ENCODE assay signal across 8 mouse cellular contexts in genomic region chr11:48833078-48833730, GRCm38 (mm10). TPM values are rescaled to one million over a fixed set of nuclear protein-coding genes. Genes with fewer than 3 reads are reported as not detected.
DNase-seq lines count a peak whose midpoint lies in the region; ATAC-seq lines count a peak whose summit lies in the region.

No protein-coding gene starts in this region.

- ATAC-seq in forebrain, embryonic 15.5 days (replicated peaks), result no peak
- peak; percentile 71 for ATAC-seq in liver, embryonic 13.5 days (ENCODE audit: low read depth)
- no peak for ATAC-seq in frontal cortex, adult (ENCODE audit: low TSS enrichment)

- 44% methylated on average over 9 of the region's 9 CpGs for WGBS in forebrain, embryonic 15.5 days
- WGBS in liver, embryonic 13.5 days (ENCODE audit: insufficient replicate concordance), result 17% methylated on average over 8 of the region's 9 CpGs

- no peak overlapping the region for H3K9ac ChIP-seq in forebrain, embryonic 15.5 days (replicated peaks)
- peak overlapping the region; percentile 41; the same call in 1 of the 2 replicates for H3K9ac ChIP-seq in liver, embryonic 13.5 days

- peaks cover 16% of the 10 kb centered on the region for H3K4me1 ChIP-seq in forebrain, embryonic 15.5 days
- peaks cover 32% of the 10 kb centered on the region for H3K4me1 ChIP-seq in liver, embryonic 13.5 days (replicated peaks)

- H3K4me2 ChIP-seq in forebrain, embryonic 15.5 days (replicated peaks), result peak overlapping the region; percentile 49
- H3K4me2 ChIP-seq in liver, embryonic 13.5 days, result peak overlapping the region; percentile 77

- no peak overlapping the region for H3K27ac ChIP-seq in forebrain, embryonic 15.5 days (replicated peaks)
- peak overlapping the region; percentile 54 for H3K27ac ChIP-seq in liver, embryonic 13.5 days

- peak; percentile 79 for DNase-seq in 416B (ENCODE audit: low read depth)
- peak; percentile 47 for DNase-seq in A20 (ENCODE audit: low read depth, low spot score)
- no peak for DNase-seq in liver, embryonic 13.5 days
- DNase-seq in ovary, postnatal 14 days (ENCODE audit: low spot score), result no peak
- DNase-seq in left cerebral cortex, adult 18-20 months (ENCODE audit: low spot score in 2 of 2), result no peak
- no peak for DNase-seq in cerebellum, adult 18-20 months

- no peaks in the 10 kb centered on the region for H3K36me3 ChIP-seq in forebrain, embryonic 15.5 days
- H3K36me3 ChIP-seq in liver, embryonic 13.5 days, result no peaks in the 10 kb centered on the region

- H3K9me3 ChIP-seq in forebrain, embryonic 15.5 days, result no peaks in the 10 kb centered on the region
- H3K9me3 ChIP-seq in liver, embryonic 13.5 days (replicated peaks), result no peaks in the 10 kb centered on the region

- peak overlapping the region; percentile 69 for H3K4me3 ChIP-seq in forebrain, embryonic 15.5 days
- H3K4me3 ChIP-seq in liver, embryonic 13.5 days (replicated peaks), result peak overlapping the region; percentile 66

- no peaks in the 10 kb centered on the region for H3K27me3 ChIP-seq in forebrain, embryonic 15.5 days
- H3K27me3 ChIP-seq in liver, embryonic 13.5 days, result peaks cover 30% of the 10 kb centered on the region

RNA-seq across cellular contexts. Expression of gene Gm12184, which starts 6.7 kb away (rescaled TPM):
- polyA plus RNA-seq in forebrain, embryonic 15.5 days (2015; fragmentation: Nextera tagmentation; extraction: Ambion mirVana), result 4.5 and 5.8 TPM in 2 replicates
- polyA plus RNA-seq in liver, embryonic 13.5 days (2015; fragmentation: Nextera tagmentation; extraction: Ambion mirVana), result 1.2 and 1.7 TPM in 2 replicates
- total RNA-seq in left cerebral cortex, adult 18-20 months (2021), result 1 to 10 TPM; 1.7 to 3.0 TPM

RNA-seq across cellular contexts. Expression of gene Trim7, which starts 7.3 kb away (rescaled TPM):
- polyA plus RNA-seq in forebrain, embryonic 15.5 days (2015; fragmentation: Nextera tagmentation; extraction: Ambion mirVana), result 1.4 and 1.7 TPM in 2 replicates
- 0.06 and 0.09 TPM in 2 replicates for polyA plus RNA-seq in liver, embryonic 13.5 days (2015; fragmentation: Nextera tagmentation; extraction: Ambion mirVana)
- total RNA-seq in left cerebral cortex, adult 18-20 months (2021), result 1 to 10 TPM; 2.3 to 3.7 TPM

RNA-seq across cellular contexts. Expression of gene Trim41, which starts 16.1 kb away (rescaled TPM):
- 6.0 and 6.3 TPM in 2 replicates for polyA plus RNA-seq in forebrain, embryonic 15.5 days (2015; fragmentation: Nextera tagmentation; extraction: Ambion mirVana)
- polyA plus RNA-seq in liver, embryonic 13.5 days (2015; fragmentation: Nextera tagmentation; extraction: Ambion mirVana), result 1.7 and 2.4 TPM in 2 replicates
- total RNA-seq in left cerebral cortex, adult 18-20 months (2021), result 10 to 100 TPM; 57.1 to 60.2 TPM

RNA-seq across cellular contexts. Expression of gene Rack1, which starts 33.1 kb away (rescaled TPM):
- polyA plus RNA-seq in forebrain, embryonic 15.5 days (2015; fragmentation: Nextera tagmentation; extraction: Ambion mirVana), result 475 and 481 TPM in 2 replicates
- polyA plus RNA-seq in liver, embryonic 13.5 days (2015; fragmentation: Nextera tagmentation; extraction: Ambion mirVana), result 688 and 710 TPM in 2 replicates
- total RNA-seq in left cerebral cortex, adult 18-20 months (2021), result 100 to 1,000 TPM; 233 to 240 TPM

RNA-seq across cellular contexts. Expression of gene Irgm1, which starts 38.3 kb away (rescaled TPM):
- 1.6 and 1.9 TPM in 2 replicates for polyA plus RNA-seq in forebrain, embryonic 15.5 days (2015; fragmentation: Nextera tagmentation; extraction: Ambion mirVana)
- 17.0 and 19.8 TPM in 2 replicates for polyA plus RNA-seq in liver, embryonic 13.5 days (2015; fragmentation: Nextera tagmentation; extraction: Ambion mirVana)
- total RNA-seq in left cerebral cortex, adult 18-20 months (2021), result 1 to 10 TPM; 7.0 to 7.7 TPM

Comparison
In these comparisons a context has a peak if more than half of its experiments do, and no peak if none do; other contexts are left out.
1. DNase-seq: peak in 416B (single experiment) and A20 (single experiment); none in liver, embryonic 13.5 days (single experiment), ovary, postnatal 14 days (single experiment), left cerebral cortex, adult 18-20 months (0 of 2) and cerebellum, adult 18-20 months (0 of 2).